20 mouse cellular contexts compared by ENCODE assay signal in genomic region chr1:105964514-105964913, GRCm38 (mm10). TPM values are rescaled to one million over a fixed set of nuclear protein-coding genes. Genes with fewer than 3 reads are reported as not detected.
DNase-seq lines count a peak whose midpoint lies in the region; ATAC-seq lines count a peak whose summit lies in the region.
"Had no signal": no experiment of that assay in that cellular context is flagged by ENCODE, and none has a peak within 500 bp of the region (broad histone marks: within the 10 kb centered on the region; RNA-seq: fewer than 3 reads in every experiment).

No protein-coding gene starts in this region.

- no peak overlapping the region for H3K4me3 ChIP-seq in midbrain, embryonic 11.5 days (ENCODE audit: low read depth, low read length)
- no peak overlapping the region for H3K4me3 ChIP-seq in midbrain, embryonic 14.5 days (replicated peaks; ENCODE audit: low read depth, low read length)
- no peak overlapping the region for H3K4me3 ChIP-seq in embryonic facial prominence, embryonic 14.5 days (ENCODE audit: low read depth, low read length)
- peak overlapping the region; percentile 12 for H3K4me3 ChIP-seq in megakaryocyte, embryonic 14.5 days (replicated peaks)
- H3K4me3 ChIP-seq: embryonic facial prominence, embryonic 13.5 days; forebrain, embryonic 13.5 days; hindbrain, embryonic 12.5 days had no signal

- no peak overlapping the region for H3K9ac ChIP-seq in midbrain, embryonic 11.5 days (ENCODE audit: low read length)
- no peak overlapping the region for H3K9ac ChIP-seq in midbrain, embryonic 14.5 days (replicated peaks; ENCODE audit: low read length)
- H3K9ac ChIP-seq in embryonic facial prominence, embryonic 14.5 days (ENCODE audit: low read depth, low read length), result no peak overlapping the region
- H3K9ac ChIP-seq: embryonic facial prominence, embryonic 13.5 days; forebrain, embryonic 13.5 days; forebrain, postnatal 0 days; hindbrain, embryonic 12.5 days had no signal

- no peak overlapping the region for H3K4me2 ChIP-seq in midbrain, embryonic 11.5 days
- no peak overlapping the region for H3K4me2 ChIP-seq in midbrain, embryonic 14.5 days (ENCODE audit: low read length)
- H3K4me2 ChIP-seq in embryonic facial prominence, embryonic 14.5 days (ENCODE audit: low read depth, low read length), result no peak overlapping the region
- H3K4me2 ChIP-seq: embryonic facial prominence, embryonic 13.5 days; forebrain, embryonic 13.5 days; hindbrain, embryonic 12.5 days had no signal

- H3K27ac ChIP-seq in midbrain, embryonic 11.5 days (ENCODE audit: low read depth, low read length), result no peak overlapping the region
- H3K27ac ChIP-seq in midbrain, embryonic 14.5 days (replicated peaks; ENCODE audit: low read depth, low read length), result no peak overlapping the region
- no peak overlapping the region for H3K27ac ChIP-seq in embryonic facial prominence, embryonic 14.5 days (replicated peaks; ENCODE audit: low read depth, low read length)
- H3K27ac ChIP-seq: embryonic facial prominence, embryonic 13.5 days; forebrain, embryonic 13.5 days; hindbrain, embryonic 12.5 days had no signal

- H3K27me3 ChIP-seq in midbrain, embryonic 11.5 days (ENCODE audit: control insufficient read depth, insufficient read depth, low read length), result no peaks in the 10 kb centered on the region
- H3K27me3 ChIP-seq in midbrain, embryonic 14.5 days (ENCODE audit: control insufficient read depth, insufficient read depth, low read length), result no peaks in the 10 kb centered on the region
- H3K27me3 ChIP-seq in embryonic facial prominence, embryonic 14.5 days (replicated peaks; ENCODE audit: control insufficient read depth, insufficient read depth, low read length), result no peaks in the 10 kb centered on the region
- no peaks in the 10 kb centered on the region for H3K27me3 ChIP-seq in megakaryocyte, embryonic 14.5 days (replicated peaks)
- H3K27me3 ChIP-seq: embryonic facial prominence, embryonic 13.5 days; forebrain, embryonic 13.5 days; hindbrain, embryonic 12.5 days had no signal

- no peaks in the 10 kb centered on the region for H3K9me3 ChIP-seq in midbrain, embryonic 11.5 days (ENCODE audit: control insufficient read depth, low read length)
- no peaks in the 10 kb centered on the region for H3K9me3 ChIP-seq in midbrain, embryonic 14.5 days (ENCODE audit: control insufficient read depth, low read length)
- H3K9me3 ChIP-seq in embryonic facial prominence, embryonic 14.5 days (ENCODE audit: control insufficient read depth, low read length), result no peaks in the 10 kb centered on the region
- no peaks in the 10 kb centered on the region for H3K9me3 ChIP-seq in megakaryocyte, embryonic 14.5 days
- H3K9me3 ChIP-seq: embryonic facial prominence, embryonic 13.5 days; forebrain, embryonic 13.5 days; G1E; hindbrain, embryonic 12.5 days had no signal

- no peaks in the 10 kb centered on the region for H3K36me3 ChIP-seq in midbrain, embryonic 11.5 days (ENCODE audit: control insufficient read depth, insufficient read depth, low read length)
- no peaks in the 10 kb centered on the region for H3K36me3 ChIP-seq in midbrain, embryonic 14.5 days (ENCODE audit: control insufficient read depth, insufficient read depth, low read length)
- H3K36me3 ChIP-seq in embryonic facial prominence, embryonic 14.5 days (ENCODE audit: control insufficient read depth, insufficient read depth, low read length), result no peaks in the 10 kb centered on the region
- H3K36me3 ChIP-seq in megakaryocyte, embryonic 14.5 days (replicated peaks; ENCODE audit: low read length), result no peaks in the 10 kb centered on the region
- H3K36me3 ChIP-seq: embryonic facial prominence, embryonic 13.5 days; G1E; hindbrain, embryonic 12.5 days had no signal

- WGBS in midbrain, embryonic 11.5 days, result 85% methylated on average over 4 of the region's 4 CpGs
- WGBS in midbrain, embryonic 14.5 days, result 72% methylated on average over 4 of the region's 4 CpGs
- 22% methylated on average over 4 of the region's 4 CpGs for WGBS in embryonic facial prominence, embryonic 14.5 days

- peak; percentile 14 for DNase-seq in midbrain, embryonic 11.5 days (ENCODE audit: low spot score, missing footprints)
- no peak for DNase-seq in midbrain, embryonic 14.5 days
- DNase-seq in embryonic facial prominence, embryonic 14.5 days (ENCODE audit: low spot score), result peak; percentile 6
- DNase-seq in adrenal gland, adult (ENCODE audit: inconsistent age in 2 of 2, low spot score in 1 of 2), result no peak
- no peak for DNase-seq in thymus, postnatal 36 days
- DNase-seq: B cell, adult 2 months; cerebellum, adult 2 months; embryo, embryonic 11 days; forebrain, postnatal 0 days; gastrocnemius, postnatal 14 days; heart, postnatal 10 days; heart, postnatal 4 days had no signal

- H3K4me1 ChIP-seq in midbrain, embryonic 11.5 days (ENCODE audit: control insufficient read depth, insufficient read depth, low read length), result no peaks in the 10 kb centered on the region
- H3K4me1 ChIP-seq in midbrain, embryonic 14.5 days (ENCODE audit: control insufficient read depth, insufficient read depth, low read length), result no peaks in the 10 kb centered on the region
- no peaks in the 10 kb centered on the region for H3K4me1 ChIP-seq in embryonic facial prominence, embryonic 14.5 days (ENCODE audit: control insufficient read depth, insufficient read depth, low read length)
- H3K4me1 ChIP-seq in megakaryocyte, embryonic 14.5 days, result peaks cover 17% of the 10 kb centered on the region
- H3K4me1 ChIP-seq: embryonic facial prominence, embryonic 13.5 days; forebrain, embryonic 13.5 days; hindbrain, embryonic 12.5 days had no signal

- ATAC-seq in midbrain, embryonic 11.5 days (ENCODE audit: low FRiP score), result no peak
- ATAC-seq in midbrain, embryonic 14.5 days (ENCODE audit: low FRiP score, low TSS enrichment), result no peak
- no peak for ATAC-seq in embryonic facial prominence, embryonic 14.5 days (ENCODE audit: low read depth)
- ATAC-seq: CD4-positive, CD25-positive, alpha-beta regulatory T cell, adult 4 months; forebrain, embryonic 13.5 days; forebrain, postnatal 0 days; hindbrain, embryonic 16.5 days; inflammation-experienced regulatory T-cells, adult 6 months had no signal

RNA-seq across cellular contexts. Expression of gene Zcchc2, which starts 25.7 kb away (rescaled TPM):
- polyA plus RNA-seq in midbrain, embryonic 11.5 days (2014; fragmentation: Nextera tagmentation; extraction: Ambion mirVana), result 1.7 and 1.8 TPM in 2 replicates
- 2.6 and 2.8 TPM in 2 replicates for polyA plus RNA-seq in midbrain, embryonic 14.5 days (2014; fragmentation: Nextera tagmentation; extraction: Ambion mirVana)
- polyA plus RNA-seq in embryonic facial prominence, embryonic 14.5 days (2014; fragmentation: Nextera tagmentation; extraction: Ambion mirVana), result 2.8 TPM in 2 replicates
- 3.8 and 5.2 TPM in 2 replicates for polyA plus RNA-seq in megakaryocyte, embryonic 14.5 days (2012; ENCODE audit: insufficient read depth, low replicate concordance)

Comparison
In these comparisons a context has a peak if more than half of its experiments do, and no peak if none do; other contexts are left out.
1. DNase-seq: peak in midbrain, embryonic 11.5 days (single experiment) and embryonic facial prominence, embryonic 14.5 days (single experiment); none in midbrain, embryonic 14.5 days (single experiment), adrenal gland, adult (0 of 2) and thymus, postnatal 36 days (0 of 2).